Mouse (Mus musculus): Measurements from ENCODE around the gene Dusp2.

DNA sequence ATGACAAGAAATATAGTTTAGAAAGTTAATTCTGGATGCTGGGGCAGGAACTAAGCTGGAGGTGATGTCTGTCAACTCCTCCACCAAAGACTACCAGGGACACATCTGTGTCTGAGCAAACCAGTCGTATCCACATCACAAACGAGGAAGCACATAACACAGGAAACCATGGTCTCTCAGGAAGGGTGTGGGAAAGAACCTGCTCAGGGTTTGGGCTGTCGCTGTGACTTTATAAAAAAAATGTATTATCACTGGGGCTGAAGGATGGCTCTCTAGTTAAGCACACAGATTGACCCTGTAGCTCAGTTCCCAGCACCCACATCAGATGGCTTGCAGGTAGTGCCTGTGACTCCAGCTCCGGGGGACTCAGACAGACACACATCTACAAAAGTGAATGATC, 16.9 kb upstream of the Dusp2 start:
- TF ChIP-seq CTCF (IDR thresholded peaks at IDR 0.05; ENCODE audit: low read depth) (no peak), EP300 (IDR thresholded peaks at IDR 0.05; ENCODE audit: low read depth) (no peak)
